ENCODE assay signal across 14 mouse cellular contexts in genomic region chr17:5932161-5932560, GRCm38 (mm10).
"Had no signal": no experiment of that assay in that cellular context is flagged by ENCODE, and none has a peak within 500 bp of the region (broad histone marks: within the 10 kb centered on the region; RNA-seq: fewer than 3 reads in every experiment).

No protein-coding gene starts in this region.

- H3K9ac ChIP-seq: liver, embryonic 14.5 days; lung, embryonic 14.5 days; midbrain, embryonic 12.5 days; neural tube, embryonic 13.5 days; neural tube, embryonic 15.5 days had no signal

- H3K9me3 ChIP-seq: midbrain, embryonic 10.5 days; midbrain, embryonic 12.5 days; neural tube, embryonic 13.5 days; neural tube, embryonic 15.5 days had no signal

- DNase-seq: lung, adult 18-20 months; lung, embryonic 14.5 days; lung, postnatal 10 days; midbrain, embryonic 14.5 days; right cerebral cortex, postnatal 14 days; thymus, adult 2 months; thymus, postnatal 25 days; thymus, postnatal 4 days had no signal

- H3K4me3 ChIP-seq: midbrain, embryonic 10.5 days; midbrain, embryonic 12.5 days; myocyte; neural tube, embryonic 13.5 days; neural tube, embryonic 15.5 days had no signal

- H3K4me2 ChIP-seq: lung, embryonic 14.5 days; midbrain, embryonic 12.5 days; neural tube, embryonic 13.5 days; neural tube, embryonic 15.5 days had no signal

- H3K27me3 ChIP-seq: neural tube, embryonic 13.5 days; neural tube, embryonic 15.5 days had no signal

- H3K27ac ChIP-seq: liver, embryonic 14.5 days; midbrain, embryonic 10.5 days; midbrain, embryonic 12.5 days; neural tube, embryonic 13.5 days; neural tube, embryonic 15.5 days had no signal
